Mouse (Mus musculus): ENCODE measurements at regions not wholly inside any gene's neighbourhood (a gene's known extent, or its start where the extent isn't known, plus 50 kb on each side); places are given as distances from the start of the nearest gene placed in this dataset.

GRCm38 (mm10) chr14:99493197-99493596 is 194.7 kb downstream of the Klf5 start:
- ATAC-seq (ENCODE audit: low FRiP score) = no peak
- no peak overlapping the region for H3K27ac ChIP-seq (replicated peaks)
- H3K9me3 ChIP-seq (replicated peaks) = no peaks in the 10 kb centered on the region
- no peaks in the 10 kb centered on the region for H3K4me1 ChIP-seq
- no peaks in the 10 kb centered on the region for H3K36me3 ChIP-seq
- H3K27me3 ChIP-seq (replicated peaks) = no peaks in the 10 kb centered on the region
- no peak overlapping the region for H3K4me2 ChIP-seq
- no peak overlapping the region for H3K9ac ChIP-seq (replicated peaks)
- 83% methylated on average over 4 of the region's 4 CpGs for WGBS
- H3K4me3 ChIP-seq (replicated peaks) = no peak overlapping the region

GRCm38 (mm10) chr14:99493659-99494058 is 195.2 kb downstream of the Klf5 start:
- WGBS = 95% methylated on average over 6 of the region's 6 CpGs
- Histone ChIP-seq H3K9me3 (replicated peaks) (no peaks in the 10 kb centered on the region), H3K27me3 (replicated peaks) (no peaks in the 10 kb centered on the region), H3K9ac (replicated peaks) (no peak overlapping the region), H3K4me3 (replicated peaks) (no peak overlapping the region), H3K36me3 (no peaks in the 10 kb centered on the region), H3K4me1 (no peaks in the 10 kb centered on the region), H3K27ac (replicated peaks) (no peak overlapping the region), H3K4me2 (no peak overlapping the region)
- ATAC-seq (ENCODE audit: low FRiP score) = no peak

GRCm38 (mm10) chr14:99499502-99500266 is 201.2 kb downstream of the Klf5 start:
- Histone ChIP-seq H3K4me1 (no peaks in the 10 kb centered on the region), H3K9me3 (replicated peaks) (0 out of 2 replicates have a peak, but pooled peaks cover 4% of the 10 kb centered on the region), H3K4me2 (no peak overlapping the region), H3K4me3 (replicated peaks) (no peak overlapping the region), H3K27me3 (replicated peaks) (no peaks in the 10 kb centered on the region), H3K36me3 (no peaks in the 10 kb centered on the region), H3K9ac (replicated peaks) (no peak overlapping the region), H3K27ac (replicated peaks) (no peak overlapping the region)
- ATAC-seq (ENCODE audit: low FRiP score) = no peak
- WGBS = 77% methylated on average over 7 of the region's 7 CpGs

GRCm38 (mm10) chr14:99504909-99505308 is 206.4 kb downstream of the Klf5 start:
- H3K4me3 ChIP-seq (replicated peaks) = no peak overlapping the region
- no peak for ATAC-seq (ENCODE audit: low FRiP score)
- WGBS = 74% methylated on average over 4 of the region's 4 CpGs
- 0 out of 2 replicates have a peak, but pooled peaks cover 4% of the 10 kb centered on the region for H3K9me3 ChIP-seq (replicated peaks)
- H3K36me3 ChIP-seq = no peaks in the 10 kb centered on the region
- no peak overlapping the region for H3K9ac ChIP-seq (replicated peaks)
- H3K27ac ChIP-seq (replicated peaks) = no peak overlapping the region
- no peaks in the 10 kb centered on the region for H3K27me3 ChIP-seq (replicated peaks)
- H3K4me2 ChIP-seq = no peak overlapping the region
- H3K4me1 ChIP-seq = no peaks in the 10 kb centered on the region

GRCm38 (mm10) chr14:99509696-99510536 is 211.4 kb downstream of the Klf5 start:
- no peak for ATAC-seq (ENCODE audit: low FRiP score)
- WGBS = 58% methylated on average over 3 of the region's 3 CpGs

GRCm38 (mm10) chr14:99515474-99515873 is 217.0 kb downstream of the Klf5 start:
- Histone ChIP-seq H3K4me1 (peaks cover 5% of the 10 kb centered on the region; the same call in 1 of the 2 replicates), H3K27me3 (replicated peaks) (no peaks in the 10 kb centered on the region), H3K9me3 (replicated peaks) (no peaks in the 10 kb centered on the region), H3K9ac (replicated peaks) (no peak overlapping the region), H3K4me3 (replicated peaks) (no peak overlapping the region), H3K27ac (replicated peaks) (no peak overlapping the region), H3K4me2 (no peak overlapping the region), H3K36me3 (no peaks in the 10 kb centered on the region)
- ATAC-seq (ENCODE audit: low FRiP score) = no peak
- WGBS = 98% methylated on average over 1 of the region's 1 CpGs

More at GRCm38 (mm10) chr14:99509696-99510536, 211.4 kb downstream of the Klf5 start:
- no peaks in the 10 kb centered on the region for H3K27me3 ChIP-seq (replicated peaks)
- H3K4me3 ChIP-seq (replicated peaks) = no peak overlapping the region
- no peak overlapping the region for H3K27ac ChIP-seq (replicated peaks)
- H3K4me2 ChIP-seq = no peak overlapping the region
- no peaks in the 10 kb centered on the region for H3K36me3 ChIP-seq
- no peaks in the 10 kb centered on the region for H3K9me3 ChIP-seq (replicated peaks)
- H3K9ac ChIP-seq (replicated peaks) = no peak overlapping the region
- H3K4me1 ChIP-seq = no peaks in the 10 kb centered on the region

- no peaks in the 10 kb centered on the region for H3K27me3 ChIP-seq (replicated peaks)
Observed at GRCm38 (mm10) chr14:99516703-99517102, 218.2 kb downstream of the Klf5 start.

GRCm38 (mm10) chr14:99520343-99520742 is 221.9 kb downstream of the Klf5 start:
- H3K9ac ChIP-seq (replicated peaks) = no peak overlapping the region
- no peak overlapping the region for H3K4me2 ChIP-seq
- no peaks in the 10 kb centered on the region for H3K9me3 ChIP-seq (replicated peaks)
- H3K4me3 ChIP-seq (replicated peaks) = no peak overlapping the region
- no peak overlapping the region for H3K27ac ChIP-seq (replicated peaks)
- H3K36me3 ChIP-seq = no peaks in the 10 kb centered on the region
- H3K4me1 ChIP-seq = peaks cover 5% of the 10 kb centered on the region; the same call in 1 of the 2 replicates
- ATAC-seq (ENCODE audit: low FRiP score) = peak; percentile 31; the same call in 1 of the 2 replicates
- WGBS = 43% methylated on average over 6 of the region's 6 CpGs
- H3K27me3 ChIP-seq (replicated peaks) = no peaks in the 10 kb centered on the region

More at GRCm38 (mm10) chr14:99516703-99517102, 218.2 kb downstream of the Klf5 start:
- WGBS = 93% methylated on average over 6 of the region's 6 CpGs
- no peak overlapping the region for H3K4me2 ChIP-seq
- H3K9me3 ChIP-seq (replicated peaks) = no peaks in the 10 kb centered on the region
- H3K36me3 ChIP-seq = no peaks in the 10 kb centered on the region
- H3K4me3 ChIP-seq (replicated peaks) = no peak overlapping the region
- ATAC-seq (ENCODE audit: low FRiP score) = no peak
- H3K4me1 ChIP-seq = peaks cover 5% of the 10 kb centered on the region; the same call in 1 of the 2 replicates
- no peak overlapping the region for H3K27ac ChIP-seq (replicated peaks)
- no peak overlapping the region for H3K9ac ChIP-seq (replicated peaks)

GRCm38 (mm10) chr14:99521954-99522523 is 223.5 kb downstream of the Klf5 start:
- peak overlapping the region; percentile 15 for H3K4me3 ChIP-seq (replicated peaks)
- peak overlapping the region; percentile 32 for H3K4me2 ChIP-seq
- no peak overlapping the region for H3K9ac ChIP-seq (replicated peaks)
- no peaks in the 10 kb centered on the region for H3K9me3 ChIP-seq (replicated peaks)
- no peaks in the 10 kb centered on the region for H3K27me3 ChIP-seq (replicated peaks)
- ATAC-seq (ENCODE audit: low FRiP score) = peak; percentile 45; the same call in 1 of the 2 replicates
- no peaks in the 10 kb centered on the region for H3K36me3 ChIP-seq
- 71% methylated on average over 13 of the region's 13 CpGs for WGBS
- peaks cover 5% of the 10 kb centered on the region; the same call in 1 of the 2 replicates for H3K4me1 ChIP-seq
- H3K27ac ChIP-seq (replicated peaks) = no peak overlapping the region

GRCm38 (mm10) chr14:99535781-99536180 is 237.3 kb downstream of the Klf5 start:
- Histone ChIP-seq H3K4me2 (no peak overlapping the region), H3K27me3 (replicated peaks) (no peaks in the 10 kb centered on the region), H3K27ac (replicated peaks) (no peak overlapping the region), H3K9me3 (replicated peaks) (no peaks in the 10 kb centered on the region), H3K4me1 (no peaks in the 10 kb centered on the region), H3K9ac (replicated peaks) (no peak overlapping the region), H3K36me3 (no peaks in the 10 kb centered on the region), H3K4me3 (replicated peaks) (no peak overlapping the region)
- no peak for ATAC-seq (ENCODE audit: low FRiP score)
- WGBS = 90% methylated on average over 6 of the region's 6 CpGs

GRCm38 (mm10) chr14:99537286-99537685 is 238.8 kb downstream of the Klf5 start:
- ATAC-seq (ENCODE audit: low FRiP score) = no peak
- Histone ChIP-seq H3K27me3 (replicated peaks) (no peaks in the 10 kb centered on the region), H3K4me2 (no peak overlapping the region), H3K4me3 (replicated peaks) (no peak overlapping the region), H3K4me1 (no peaks in the 10 kb centered on the region), H3K9me3 (replicated peaks) (no peaks in the 10 kb centered on the region), H3K36me3 (no peaks in the 10 kb centered on the region), H3K9ac (replicated peaks) (no peak overlapping the region), H3K27ac (replicated peaks) (no peak overlapping the region)
- 78% methylated on average over 1 of the region's 1 CpGs for WGBS
